Mouse (Mus musculus) heart, adult 11 months (tissue): ENCODE measurements around the gene BC052040.

Experiments
- DNase-seq: peaks from one replicate; pipeline ENCODE4 v3.0.0; 2022

BC052040 gene

GRCm38 (mm10) chr2:115717535-115717934, 136.0 kb downstream of the BC052040 start:
- DNase-seq, result peak; percentile 23

- no peak for DNase-seq
Measured at GRCm38 (mm10) chr2:115717980-115718379, 136.5 kb downstream of the BC052040 start.

GRCm38 (mm10) chr2:115723452-115723851, 141.9 kb downstream of the BC052040 start:
- DNase-seq, result no peak

GRCm38 (mm10) chr2:115724216-115724615, 142.7 kb downstream of the BC052040 start:
- DNase-seq, result no peak

GRCm38 (mm10) chr2:115724726-115725125, 143.2 kb downstream of the BC052040 start:
- DNase-seq, result no peak

GRCm38 (mm10) chr2:115725503-115725902, 144.0 kb downstream of the BC052040 start:
- DNase-seq, result no peak

GRCm38 (mm10) chr2:115725926-115726325, 144.4 kb downstream of the BC052040 start:
- no peak for DNase-seq

- DNase-seq, result no peak
Measured at GRCm38 (mm10) chr2:115726806-115727205, 145.3 kb downstream of the BC052040 start.

GRCm38 (mm10) chr2:115728627-115729026, 147.1 kb downstream of the BC052040 start:
- DNase-seq, result no peak

GRCm38 (mm10) chr2:115730502-115730901, 149.0 kb downstream of the BC052040 start:
- no peak for DNase-seq

GRCm38 (mm10) chr2:115731171-115731570, 149.7 kb downstream of the BC052040 start:
- no peak for DNase-seq

GRCm38 (mm10) chr2:115732572-115732971, 151.1 kb downstream of the BC052040 start:
- DNase-seq, result no peak

GRCm38 (mm10) chr2:115733017-115733692, 151.6 kb downstream of the BC052040 start:
- DNase-seq, result no peak

- no peak for DNase-seq
Measured at GRCm38 (mm10) chr2:115734850-115735249, 153.3 kb downstream of the BC052040 start.

GRCm38 (mm10) chr2:115736416-115736815, 154.9 kb downstream of the BC052040 start:
- no peak for DNase-seq

GRCm38 (mm10) chr2:115737966-115738365, 156.4 kb downstream of the BC052040 start:
- DNase-seq, result no peak

GRCm38 (mm10) chr2:115742061-115742460, 160.5 kb downstream of the BC052040 start:
- no peak for DNase-seq

- peak; percentile 80 for DNase-seq
Measured at GRCm38 (mm10) chr2:115747639-115748038, 166.1 kb downstream of the BC052040 start.

- DNase-seq, result peak; percentile 77
Measured at GRCm38 (mm10) chr2:115751177-115751576, 169.7 kb downstream of the BC052040 start.

- DNase-seq, result peak; percentile 92
Measured at GRCm38 (mm10) chr2:115757685-115758084, 176.2 kb downstream of the BC052040 start.

GRCm38 (mm10) chr2:115758542-115758941, 177.0 kb downstream of the BC052040 start:
- DNase-seq, result peak; percentile 53

GRCm38 (mm10) chr2:115764595-115765305, 183.2 kb downstream of the BC052040 start:
- DNase-seq, result peak; percentile 89

GRCm38 (mm10) chr2:115769597-115770305, 188.2 kb downstream of the BC052040 start:
- peak; percentile 68 for DNase-seq

GRCm38 (mm10) chr2:115772709-115773108, 191.2 kb downstream of the BC052040 start:
- DNase-seq, result peak; percentile 43
